Mouse (Mus musculus) lung, embryonic 14.5 days (tissue): ENCODE data around the gene Ubald1. TPM values are rescaled to one million over a fixed set of nuclear protein-coding genes. Genes with fewer than 3 reads are reported as not detected.

Experiments used
- ATAC-seq: fragments of 200-750 bp; cut with Nextera tagmentation; 2 replicates; pipeline ENCODE4 v1.8.0; 2017; ENCODE audit warnings: mild to moderate bottlenecking, moderate TSS enrichment, moderate library complexity; ENCODE audit not compliant: insufficient read depth
- DNase-seq: peaks from one replicate; pipeline ENCODE4 v3.0.0-alpha.2; 2015
- H3K27ac ChIP-seq: fragments of 300-500 bp; sonication (generic); 2 replicates; pipeline ENCODE4 v1.5.1; 2014; ENCODE audit warnings: low read depth, mild to moderate bottlenecking, moderate library complexity
- H3K27me3 ChIP-seq: fragments of 300-500 bp; sonication (generic); 2 replicates; pipeline ENCODE4 v1.6.1; 2014; ENCODE audit warnings: low read length, control low read depth; ENCODE audit not compliant: insufficient read depth
- H3K36me3 ChIP-seq: fragments of 300-500 bp; sonication (generic); 2 replicates; pipeline ENCODE4 v1.6.1; 2014; ENCODE audit warnings: control low read depth; ENCODE audit not compliant: insufficient read depth
- H3K4me1 ChIP-seq: fragments of 300-500 bp; sonication (generic); 2 replicates; pipeline ENCODE4 v1.6.1; 2014; ENCODE audit warnings: antibody characterized with exemption, control low read depth; ENCODE audit not compliant: insufficient read depth
- H3K4me2 ChIP-seq: fragments of 300-500 bp; sonication (generic); 2 replicates; pipeline ENCODE4 v1.6.1; 2014; ENCODE audit warnings: mild to moderate bottlenecking
- H3K4me3 ChIP-seq: fragments of 300-500 bp; sonication (generic); 2 replicates; pipeline ENCODE4 v1.5.1; 2014; ENCODE audit warnings: low read depth, low read length
- H3K9ac ChIP-seq: fragments of 300-500 bp; sonication (generic); 2 replicates; pipeline ENCODE4 v1.6.1; 2014
- H3K9me3 ChIP-seq: fragments of 300-500 bp; sonication (generic); 2 replicates; pipeline ENCODE4 v1.6.1; 2016; ENCODE audit warnings: low read depth, low read length, control low read depth
- CTCF ChIP-seq: IDR thresholded peaks from 2 replicates; pipeline ENCODE4 v1.5.1; 2016; ENCODE audit warnings: antibody characterized with exemption, low read depth
- WGBS: fragments of 180-500 bp; shearing (Covaris S2); extraction: QIAGEN DNeasy Blood & Tissue Kit; methylation state at CpG from one replicate; pipeline ENCODE4 v1.1.7; 2014; 5-methylcytosine and 5-hydroxymethylcytosine counted together
- polyA plus RNA-seq: library from polyadenylated mRNA; unstranded; fragments of >200 nt; fragmentation: Nextera tagmentation; extraction: Ambion mirVana; gene quantifications from 2 replicates; pipeline ENCODE4 v1.2.1, GENCODE M21; 2014

Ubald1 gene
- polyA plus RNA-seq, 1 experiment from 2014 or later, result 39.3 TPM

- H3K36me3 ChIP-seq, result no peaks in the 10 kb centered on the region
- no peak overlapping the region for H3K4me3 ChIP-seq
- H3K4me2 ChIP-seq, result no peak overlapping the region
- no peak overlapping the region for H3K9ac ChIP-seq
- no peaks in the 10 kb centered on the region for H3K9me3 ChIP-seq
- no peaks in the 10 kb centered on the region for H3K27me3 ChIP-seq
- WGBS, result 80% methylated on average over 3 of the region's 3 CpGs
- ATAC-seq (no peak), DNase-seq (no peak)
- no peak overlapping the region for H3K27ac ChIP-seq
- no peaks in the 10 kb centered on the region for H3K4me1 ChIP-seq
- no peak for TF ChIP-seq CTCF
These were observed 42.5 kb downstream of the Ubald1 start for GRCm38 (mm10) chr16:4837631-4838030.

GRCm38 (mm10) chr16:4835191-4835590 is 44.9 kb downstream of the Ubald1 start, which contains the start of gene 4930562C15Rik:
TSS of gene 4930562C15Rik (plus strand) at chr16:4835416.
- H3K27me3 ChIP-seq, result no peaks in the 10 kb centered on the region
- peak; percentile 38; the same call in 1 of the 2 replicates for ATAC-seq
- no peak within 1 kb of the TSS for H3K9ac ChIP-seq
- 76% methylated on average over 3 of the region's 3 CpGs for WGBS
- H3K27ac ChIP-seq, result no peak within 1 kb of the TSS
- TF ChIP-seq CTCF, result no peak
- no peaks in the 10 kb centered on the region for H3K36me3 ChIP-seq
- H3K4me1 ChIP-seq, result no peaks in the 10 kb centered on the region
- no peak within 1 kb of the TSS for H3K4me2 ChIP-seq
- peak; percentile 6 for DNase-seq
- H3K4me3 ChIP-seq, result no peak within 1 kb of the TSS
- no peaks in the 10 kb centered on the region for H3K9me3 ChIP-seq

- Histone ChIP-seq H3K4me2 (no peak overlapping the region), H3K36me3 (no peaks in the 10 kb centered on the region), H3K9ac (no peak overlapping the region), H3K9me3 (no peaks in the 10 kb centered on the region), H3K27ac (no peak overlapping the region), H3K4me3 (no peak overlapping the region), H3K4me1 (no peaks in the 10 kb centered on the region), H3K27me3 (no peaks in the 10 kb centered on the region)
- ATAC-seq, result no peak
- WGBS, result 64% methylated on average over 2 of the region's 2 CpGs
- DNase-seq, result no peak
- TF ChIP-seq CTCF, result no peak
These were observed 46.3 kb downstream of the Ubald1 start for GRCm38 (mm10) chr16:4833858-4834257.

GRCm38 (mm10) chr16:4831650-4832419 is 48.3 kb downstream of the Ubald1 start:
- WGBS, result 58% methylated on average over 15 of the region's 15 CpGs
- DNase-seq (no peak), ATAC-seq (no peak)
- Histone ChIP-seq H3K4me1 (no peaks in the 10 kb centered on the region), H3K27ac (no peak overlapping the region), H3K27me3 (no peaks in the 10 kb centered on the region), H3K9me3 (no peaks in the 10 kb centered on the region), H3K9ac (no peak overlapping the region), H3K4me2 (no peak overlapping the region), H3K4me3 (no peak overlapping the region), H3K36me3 (no peaks in the 10 kb centered on the region)
- TF ChIP-seq CTCF, result 0 out of 2 replicates have a peak, but pooled peaks have one; percentile 4

- Histone ChIP-seq H3K4me2 (no peak overlapping the region), H3K36me3 (no peaks in the 10 kb centered on the region), H3K27me3 (no peaks in the 10 kb centered on the region), H3K27ac (no peak overlapping the region), H3K4me3 (no peak overlapping the region), H3K9me3 (no peaks in the 10 kb centered on the region), H3K4me1 (no peaks in the 10 kb centered on the region), H3K9ac (no peak overlapping the region)
- no peak for TF ChIP-seq CTCF
- ATAC-seq (no peak), DNase-seq (peak; percentile 18)
- 58% methylated on average over 6 of the region's 6 CpGs for WGBS
These were observed 50.7 kb downstream of the Ubald1 start for GRCm38 (mm10) chr16:4829271-4829900.

- no peak overlapping the region for H3K9ac ChIP-seq
- H3K4me2 ChIP-seq, result no peak overlapping the region
- H3K27me3 ChIP-seq, result no peaks in the 10 kb centered on the region
- H3K27ac ChIP-seq, result no peak overlapping the region
- H3K36me3 ChIP-seq, result no peaks in the 10 kb centered on the region
- no peaks in the 10 kb centered on the region for H3K9me3 ChIP-seq
- H3K4me3 ChIP-seq, result no peak overlapping the region
- ATAC-seq (no peak), DNase-seq (no peak)
- H3K4me1 ChIP-seq, result no peaks in the 10 kb centered on the region
- 90% methylated on average over 5 of the region's 5 CpGs for WGBS
- TF ChIP-seq CTCF, result no peak
These were observed 52.5 kb downstream of the Ubald1 start for GRCm38 (mm10) chr16:4827639-4828038.

Other genes with a start within 250 kb of the Ubald1 start
- 23.1 and 23.5 TPM in 2 replicates for gene Vasn, start 240.4 kb downstream of the Ubald1 start, polyA plus RNA-seq
- 58.7 and 59.3 TPM in 2 replicates for gene Dnaja3, start 240.3 kb downstream of the Ubald1 start, polyA plus RNA-seq
- 13.1 and 15.1 TPM in 2 replicates for gene Coro7, start 200.5 kb downstream of the Ubald1 start, polyA plus RNA-seq
- gene Nmral1, start 161.0 kb downstream of the Ubald1 start, polyA plus RNA-seq, result 93.7 and 102 TPM in 2 replicates
- 104 and 109 TPM in 2 replicates for gene Hmox2, start 154.0 kb downstream of the Ubald1 start, polyA plus RNA-seq
- gene Cdip1, start 90.0 kb downstream of the Ubald1 start, polyA plus RNA-seq, result 85.7 and 89.9 TPM in 2 replicates
- 1.0 and 1.1 TPM in 2 replicates for gene 4930562C15Rik, start 44.9 kb downstream of the Ubald1 start, polyA plus RNA-seq
- gene Mgrn1, start 5.9 kb upstream of the Ubald1 start, polyA plus RNA-seq, result 88.0 and 88.8 TPM in 2 replicates
- gene Nudt16l1, start 58.4 kb upstream of the Ubald1 start, polyA plus RNA-seq, result 145 and 154 TPM in 2 replicates
- 49.3 and 53.1 TPM in 2 replicates for gene Anks3, start 83.9 kb upstream of the Ubald1 start, polyA plus RNA-seq
- 0.14 and 0.20 TPM in 2 replicates for gene Sept12, start 117.5 kb upstream of the Ubald1 start, polyA plus RNA-seq
- 13.5 and 15.8 TPM in 2 replicates for gene Smim22, start 127.0 kb upstream of the Ubald1 start, polyA plus RNA-seq
- gene Rogdi, start 133.2 kb upstream of the Ubald1 start, polyA plus RNA-seq, result 53.5 and 59.9 TPM in 2 replicates
- gene Glyr1, start 169.5 kb upstream of the Ubald1 start, polyA plus RNA-seq, result 112 and 117 TPM in 2 replicates
- 27.0 and 27.3 TPM in 2 replicates for gene Ubn1, start 169.7 kb upstream of the Ubald1 start, polyA plus RNA-seq